Mouse (Mus musculus): Measurements from ENCODE around the gene Nrf1. TPM values are rescaled to one million over a fixed set of nuclear protein-coding genes. Genes with fewer than 3 reads are reported as not detected.

Nrf1 gene
- 41.5 and 49.1 TPM in 2 replicates for polyA plus RNA-seq (2015; fragmentation: Nextera tagmentation; extraction: Ambion mirVana)

- H3K36me3 ChIP-seq: peaks cover 5% of the 10 kb centered on the region; the same call in 1 of the 2 replicates
- H3K9ac ChIP-seq: peak within 1 kb of the TSS; percentile 99
- H3K4me2 ChIP-seq: peak within 1 kb of the TSS; percentile 90
- DNase-seq (peak; percentile 81), ATAC-seq (ENCODE audit: low read depth) (peak; percentile 87)
- H3K27me3 ChIP-seq: no peaks in the 10 kb centered on the region
- no peaks in the 10 kb centered on the region for H3K9me3 ChIP-seq (replicated peaks)
- under 1% methylated on average over 62 of the region's 78 CpGs for WGBS (ENCODE audit: insufficient replicate concordance)
- H3K4me1 ChIP-seq (replicated peaks): peaks cover 51% of the 10 kb centered on the region
- H3K27ac ChIP-seq: peak within 1 kb of the TSS; percentile 96
- H3K4me3 ChIP-seq (replicated peaks): peak within 1 kb of the TSS; percentile 99
These were observed at the start of gene Nrf1 for GRCm38 (mm10) chr6:30047271-30048162. Gene Nrf1 (plus strand): TSS chr6:30047988.

- WGBS (ENCODE audit: insufficient replicate concordance): 67% methylated on average over 9 of the region's 9 CpGs
- peaks cover 4% of the 10 kb centered on the region; the same call in 1 of the 2 replicates for H3K27me3 ChIP-seq
- H3K27ac ChIP-seq: no peak overlapping the region
- no peak overlapping the region for H3K4me3 ChIP-seq (replicated peaks)
- no peak for DNase-seq
- H3K4me1 ChIP-seq (replicated peaks): 0 out of 2 replicates have a peak, but pooled peaks cover 3% of the 10 kb centered on the region
- ATAC-seq (ENCODE audit: low read depth): no peak
- no peaks in the 10 kb centered on the region for H3K36me3 ChIP-seq
- H3K9ac ChIP-seq: no peak overlapping the region
- no peak overlapping the region for H3K4me2 ChIP-seq
- H3K9me3 ChIP-seq (replicated peaks): no peaks in the 10 kb centered on the region
These were observed 49.6 kb upstream of the Nrf1 start for GRCm38 (mm10) chr6:29998140-29998539.

DNA sequence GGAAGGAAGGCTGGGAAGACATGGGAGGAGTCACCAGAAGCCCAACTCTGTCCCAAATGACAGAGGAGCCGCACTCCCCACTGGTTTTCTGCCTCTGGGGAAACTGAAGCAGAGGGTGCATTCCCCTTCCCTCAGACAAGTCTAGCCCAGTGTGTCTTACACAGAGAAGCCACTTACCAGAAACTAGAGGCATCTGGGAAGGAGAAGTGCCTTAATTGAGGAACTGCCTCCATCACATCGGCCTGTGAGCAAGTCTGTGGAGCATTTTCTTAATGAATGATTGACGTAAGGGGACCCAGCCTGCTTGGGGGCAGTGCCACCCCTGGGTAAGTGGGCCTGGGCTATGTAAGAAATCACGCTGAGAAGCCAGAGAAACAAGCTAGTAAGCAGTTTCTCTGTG is 49.0 kb upstream of the Nrf1 start:
- Histone ChIP-seq H3K4me2 (no peak overlapping the region), H3K4me1 (replicated peaks) (0 out of 2 replicates have a peak, but pooled peaks cover 3% of the 10 kb centered on the region), H3K27ac (no peak overlapping the region), H3K9ac (no peak overlapping the region), H3K36me3 (no peaks in the 10 kb centered on the region), H3K4me3 (replicated peaks) (no peak overlapping the region), H3K27me3 (peaks cover 4% of the 10 kb centered on the region; the same call in 1 of the 2 replicates), H3K9me3 (replicated peaks) (no peaks in the 10 kb centered on the region)
- 32% methylated on average over 4 of the region's 4 CpGs for WGBS (ENCODE audit: insufficient replicate concordance)
- ATAC-seq (ENCODE audit: low read depth) (no peak), DNase-seq (no peak)

GRCm38 (mm10) chr6:30002628-30003027 is 45.2 kb upstream of the Nrf1 start:
- no peaks in the 10 kb centered on the region for H3K4me1 ChIP-seq (replicated peaks)
- no peaks in the 10 kb centered on the region for H3K27me3 ChIP-seq
- no peaks in the 10 kb centered on the region for H3K9me3 ChIP-seq (replicated peaks)
- H3K36me3 ChIP-seq: no peaks in the 10 kb centered on the region
- H3K9ac ChIP-seq: no peak overlapping the region
- no peak overlapping the region for H3K4me2 ChIP-seq
- no peak for DNase-seq
- H3K27ac ChIP-seq: no peak overlapping the region
- no peak for ATAC-seq (ENCODE audit: low read depth)
- WGBS (ENCODE audit: insufficient replicate concordance): 62% methylated on average over 9 of the region's 9 CpGs
- H3K4me3 ChIP-seq (replicated peaks): no peak overlapping the region

DNA sequence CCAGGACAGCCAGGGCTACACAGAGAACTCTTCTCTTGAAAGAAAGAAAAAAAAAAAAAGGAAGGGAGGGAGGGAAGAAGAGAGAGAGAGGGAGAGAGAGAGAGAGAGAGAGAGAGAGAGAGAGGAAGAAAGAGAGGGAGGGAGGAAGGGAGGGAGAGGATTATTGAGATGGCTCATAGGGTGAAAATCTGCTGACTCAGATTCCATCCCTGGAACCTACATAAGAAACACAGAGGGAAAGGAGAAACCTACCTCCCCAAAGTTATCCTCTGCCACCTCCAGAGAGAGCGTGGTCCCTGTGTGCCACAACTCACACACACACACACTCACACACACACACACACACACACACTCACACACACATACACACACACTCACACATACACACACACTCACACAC is 41.9 kb upstream of the Nrf1 start:
- Histone ChIP-seq H3K4me2 (no peak overlapping the region), H3K27ac (no peak overlapping the region), H3K9ac (no peak overlapping the region), H3K36me3 (no peaks in the 10 kb centered on the region), H3K4me3 (replicated peaks) (no peak overlapping the region), H3K27me3 (no peaks in the 10 kb centered on the region), H3K4me1 (replicated peaks) (no peaks in the 10 kb centered on the region), H3K9me3 (replicated peaks) (no peaks in the 10 kb centered on the region)
- DNase-seq (no peak), ATAC-seq (ENCODE audit: low read depth) (no peak)
- no CpG with 5 or more reads among the region's 1 CpGs for WGBS (ENCODE audit: insufficient replicate concordance)

- 71% methylated on average over 7 of the region's 7 CpGs for WGBS (ENCODE audit: insufficient replicate concordance)
- H3K27me3 ChIP-seq: no peaks in the 10 kb centered on the region
- no peak overlapping the region for H3K4me3 ChIP-seq (replicated peaks)
- no peak overlapping the region for H3K27ac ChIP-seq
- H3K9ac ChIP-seq: no peak overlapping the region
- ATAC-seq (ENCODE audit: low read depth) (no peak), DNase-seq (no peak)
- H3K4me2 ChIP-seq: no peak overlapping the region
- H3K4me1 ChIP-seq (replicated peaks): no peaks in the 10 kb centered on the region; the same call in 1 of the 2 replicates
- H3K36me3 ChIP-seq: no peaks in the 10 kb centered on the region
- no peaks in the 10 kb centered on the region for H3K9me3 ChIP-seq (replicated peaks)
These were observed 38.6 kb upstream of the Nrf1 start for GRCm38 (mm10) chr6:30009204-30009603.

- WGBS (ENCODE audit: insufficient replicate concordance): 57% methylated on average over 2 of the region's 2 CpGs
- no peaks in the 10 kb centered on the region for H3K36me3 ChIP-seq
- no peak overlapping the region for H3K9ac ChIP-seq
- no peak for ATAC-seq (ENCODE audit: low read depth)
- no peak overlapping the region for H3K4me3 ChIP-seq (replicated peaks)
- H3K27me3 ChIP-seq: no peaks in the 10 kb centered on the region
- H3K4me2 ChIP-seq: no peak overlapping the region
- no peaks in the 10 kb centered on the region for H3K9me3 ChIP-seq (replicated peaks)
- H3K27ac ChIP-seq: no peak overlapping the region
- DNase-seq: no peak
- no peaks in the 10 kb centered on the region; the same call in 1 of the 2 replicates for H3K4me1 ChIP-seq (replicated peaks)
These were observed 34.3 kb upstream of the Nrf1 start for GRCm38 (mm10) chr6:30013520-30013919.

DNA sequence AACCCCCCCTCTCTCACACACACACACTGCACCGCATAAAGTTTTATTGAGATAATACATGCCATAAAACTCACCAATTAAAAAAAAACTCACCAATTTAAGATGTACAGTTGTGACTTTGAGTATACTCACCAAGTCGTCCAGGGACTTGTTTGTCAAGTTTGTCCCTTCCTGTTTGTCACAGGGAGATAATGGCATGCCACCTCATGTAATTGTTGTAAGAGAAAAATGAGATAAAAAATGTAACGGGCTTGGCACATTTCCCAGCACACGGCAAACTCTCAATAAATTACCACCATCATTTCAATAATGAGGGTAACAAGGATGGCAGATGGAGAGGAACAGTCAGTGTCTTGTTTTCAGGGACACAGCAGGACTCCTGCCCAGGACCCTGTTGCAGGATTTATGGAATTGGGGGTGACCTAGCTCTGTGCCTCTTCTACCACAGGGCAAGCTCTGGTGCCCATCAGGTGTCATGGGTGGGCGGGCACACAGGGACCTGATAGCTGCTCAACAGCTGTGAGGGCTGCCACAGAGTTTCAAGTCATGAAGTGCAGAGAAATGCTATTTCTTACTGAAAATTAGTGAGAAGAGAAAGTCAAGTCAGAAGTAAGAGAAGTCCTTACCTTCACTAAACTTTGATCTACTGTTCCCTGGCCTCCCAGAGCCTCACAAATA is 33.5 kb upstream of the Nrf1 start:
- Histone ChIP-seq H3K9me3 (replicated peaks) (no peaks in the 10 kb centered on the region), H3K9ac (no peak overlapping the region), H3K4me2 (no peak overlapping the region), H3K27ac (no peak overlapping the region), H3K4me1 (replicated peaks) (no peaks in the 10 kb centered on the region; the same call in 1 of the 2 replicates), H3K36me3 (no peaks in the 10 kb centered on the region), H3K27me3 (no peaks in the 10 kb centered on the region), H3K4me3 (replicated peaks) (no peak overlapping the region)
- 53% methylated on average over 5 of the region's 5 CpGs for WGBS (ENCODE audit: insufficient replicate concordance)
- no peak for ATAC-seq (ENCODE audit: low read depth)
- DNase-seq: no peak

- DNase-seq: no peak
- H3K36me3 ChIP-seq: no peaks in the 10 kb centered on the region
These were observed 26.5 kb upstream of the Nrf1 start for GRCm38 (mm10) chr6:30021241-30021640.

GRCm38 (mm10) chr6:30021656-30022055 is 26.1 kb upstream of the Nrf1 start:
- no peak overlapping the region for H3K9ac ChIP-seq
- DNase-seq (no peak), ATAC-seq (ENCODE audit: low read depth) (no peak)
- no peaks in the 10 kb centered on the region for H3K36me3 ChIP-seq
- H3K4me2 ChIP-seq: no peak overlapping the region
- H3K27me3 ChIP-seq: no peaks in the 10 kb centered on the region
- peaks cover 5% of the 10 kb centered on the region; the same call in 1 of the 2 replicates for H3K9me3 ChIP-seq (replicated peaks)
- 55% methylated on average over 5 of the region's 5 CpGs for WGBS (ENCODE audit: insufficient replicate concordance)
- no peak overlapping the region for H3K27ac ChIP-seq
- no peak overlapping the region for H3K4me3 ChIP-seq (replicated peaks)
- no peaks in the 10 kb centered on the region for H3K4me1 ChIP-seq (replicated peaks)

More at GRCm38 (mm10) chr6:30021241-30021640, 26.5 kb upstream of the Nrf1 start:
- Histone ChIP-seq H3K27me3 (no peaks in the 10 kb centered on the region), H3K9ac (no peak overlapping the region), H3K4me3 (replicated peaks) (no peak overlapping the region), H3K4me1 (replicated peaks) (no peaks in the 10 kb centered on the region), H3K9me3 (replicated peaks) (peaks cover 5% of the 10 kb centered on the region; the same call in 1 of the 2 replicates), H3K4me2 (no peak overlapping the region), H3K27ac (no peak overlapping the region)
- ATAC-seq (ENCODE audit: low read depth): no peak
- 72% methylated on average over 1 of the region's 1 CpGs for WGBS (ENCODE audit: insufficient replicate concordance)

DNA sequence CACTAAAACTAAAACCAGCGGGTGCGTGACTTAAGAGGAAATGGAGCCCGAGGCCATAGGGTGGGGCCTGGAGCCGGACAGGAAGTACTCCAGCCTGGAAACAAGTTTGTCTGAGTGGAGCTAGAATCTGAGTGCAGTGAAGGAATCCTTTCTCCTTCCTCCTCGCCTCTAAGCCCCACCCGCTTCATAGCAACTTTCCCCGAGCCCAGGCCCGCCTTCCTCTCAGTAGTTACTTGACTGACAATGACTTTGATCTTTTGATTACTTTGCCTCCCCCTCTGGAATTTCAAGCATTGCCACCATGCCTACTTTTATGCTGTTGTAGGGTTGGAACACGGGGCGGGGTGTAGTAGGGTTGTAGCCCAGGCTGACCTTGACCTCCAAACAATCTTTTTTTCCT is 21.0 kb upstream of the Nrf1 start:
- no peaks in the 10 kb centered on the region for H3K4me1 ChIP-seq (replicated peaks)
- H3K4me2 ChIP-seq: no peak overlapping the region
- DNase-seq: no peak
- no peak for ATAC-seq (ENCODE audit: low read depth)
- peaks cover 5% of the 10 kb centered on the region; the same call in 1 of the 2 replicates for H3K9me3 ChIP-seq (replicated peaks)
- no peaks in the 10 kb centered on the region for H3K27me3 ChIP-seq
- 34% methylated on average over 10 of the region's 10 CpGs for WGBS (ENCODE audit: insufficient replicate concordance)
- no peak overlapping the region for H3K9ac ChIP-seq
- no peaks in the 10 kb centered on the region for H3K36me3 ChIP-seq
- H3K27ac ChIP-seq: no peak overlapping the region
- no peak overlapping the region for H3K4me3 ChIP-seq (replicated peaks)

Measured in liver, embryonic 13.5 days (tissue).